Mouse (Mus musculus): ENCODE results near the gene Exoc6b. TPM values are rescaled to one million over a fixed set of nuclear protein-coding genes. Genes with fewer than 3 reads are reported as not detected.

The Exoc6b gene
- polyA plus RNA-seq, 1 experiment from 2014 or later = 22.1 TPM

GRCm38 (mm10) chr6:84867114-84867513, 202.2 kb downstream of the Exoc6b start:
- Histone ChIP-seq H3K9ac (no peak overlapping the region), H3K27ac (ENCODE audit: poor library complexity, severe bottlenecking) (no peak overlapping the region), H3K4me2 (no peak overlapping the region), H3K27me3 (replicated peaks) (no peaks in the 10 kb centered on the region), H3K4me3 (no peak overlapping the region), H3K9me3 (replicated peaks) (no peaks in the 10 kb centered on the region), H3K4me1 (replicated peaks) (peaks cover 19% of the 10 kb centered on the region), H3K36me3 (no peaks in the 10 kb centered on the region)
- no peak for ATAC-seq (ENCODE audit: insufficient number of reproducible peaks, low FRiP score)
- 39% methylated on average over 4 of the region's 4 CpGs for WGBS

- no peaks in the 10 kb centered on the region for H3K9me3 ChIP-seq (replicated peaks)
- H3K4me2 ChIP-seq = no peak overlapping the region
- H3K9ac ChIP-seq = no peak overlapping the region
- no peak overlapping the region for H3K27ac ChIP-seq (ENCODE audit: poor library complexity, severe bottlenecking)
- no peak overlapping the region for H3K4me3 ChIP-seq
- 83% methylated on average over 3 of the region's 3 CpGs for WGBS
- no peaks in the 10 kb centered on the region for H3K27me3 ChIP-seq (replicated peaks)
- ATAC-seq (ENCODE audit: insufficient number of reproducible peaks, low FRiP score) = no peak
- H3K4me1 ChIP-seq (replicated peaks) = peaks cover 9% of the 10 kb centered on the region
- no peaks in the 10 kb centered on the region for H3K36me3 ChIP-seq
These were observed 204.7 kb downstream of the Exoc6b start for GRCm38 (mm10) chr6:84864625-84865024.

- ATAC-seq (ENCODE audit: insufficient number of reproducible peaks, low FRiP score) = no peak
These were observed 205.4 kb downstream of the Exoc6b start for GRCm38 (mm10) chr6:84863816-84864375.

GRCm38 (mm10) chr6:84845665-84846064, 223.6 kb downstream of the Exoc6b start:
- no peaks in the 10 kb centered on the region for H3K27me3 ChIP-seq (replicated peaks)
- no peak overlapping the region for H3K27ac ChIP-seq (ENCODE audit: poor library complexity, severe bottlenecking)
- H3K4me3 ChIP-seq = no peak overlapping the region
- H3K4me1 ChIP-seq (replicated peaks) = peaks cover 9% of the 10 kb centered on the region
- no peaks in the 10 kb centered on the region for H3K9me3 ChIP-seq (replicated peaks)
- no peak overlapping the region for H3K9ac ChIP-seq
- WGBS = 36% methylated on average over 7 of the region's 7 CpGs
- no peak for ATAC-seq (ENCODE audit: insufficient number of reproducible peaks, low FRiP score)
- H3K36me3 ChIP-seq = peaks cover 4% of the 10 kb centered on the region; the same call in 1 of the 2 replicates
- H3K4me2 ChIP-seq = no peak overlapping the region

More at GRCm38 (mm10) chr6:84863816-84864375, 205.4 kb downstream of the Exoc6b start:
- Histone ChIP-seq H3K4me3 (no peak overlapping the region), H3K9ac (no peak overlapping the region), H3K36me3 (no peaks in the 10 kb centered on the region), H3K4me1 (replicated peaks) (peaks cover 9% of the 10 kb centered on the region), H3K27ac (ENCODE audit: poor library complexity, severe bottlenecking) (no peak overlapping the region), H3K4me2 (no peak overlapping the region), H3K27me3 (replicated peaks) (no peaks in the 10 kb centered on the region), H3K9me3 (replicated peaks) (no peaks in the 10 kb centered on the region)
- WGBS = 88% methylated on average over 1 of the region's 1 CpGs

- Histone ChIP-seq H3K36me3 (no peaks in the 10 kb centered on the region), H3K4me1 (replicated peaks) (peaks cover 9% of the 10 kb centered on the region), H3K27me3 (replicated peaks) (no peaks in the 10 kb centered on the region), H3K27ac (ENCODE audit: poor library complexity, severe bottlenecking) (peak overlapping the region; percentile 35; the same call in 1 of the 2 replicates), H3K9me3 (replicated peaks) (no peaks in the 10 kb centered on the region), H3K4me2 (no peak overlapping the region), H3K4me3 (no peak overlapping the region), H3K9ac (no peak overlapping the region)
- ATAC-seq (ENCODE audit: insufficient number of reproducible peaks, low FRiP score) = no peak
These were observed 228.2 kb downstream of the Exoc6b start for GRCm38 (mm10) chr6:84841138-84841537.

- H3K9ac ChIP-seq = no peak overlapping the region
- WGBS = 79% methylated on average over 7 of the region's 7 CpGs
- no peak overlapping the region for H3K27ac ChIP-seq (ENCODE audit: poor library complexity, severe bottlenecking)
- no peaks in the 10 kb centered on the region for H3K9me3 ChIP-seq (replicated peaks)
- H3K4me1 ChIP-seq (replicated peaks) = peaks cover 3% of the 10 kb centered on the region; the same call in 1 of the 2 replicates
- no peak for ATAC-seq (ENCODE audit: insufficient number of reproducible peaks, low FRiP score)
- no peak overlapping the region for H3K4me3 ChIP-seq
- no peak overlapping the region for H3K4me2 ChIP-seq
- no peaks in the 10 kb centered on the region for H3K27me3 ChIP-seq (replicated peaks)
- 0 out of 2 replicates have a peak, but pooled peaks cover under 1% of the 10 kb centered on the region for H3K36me3 ChIP-seq
These were observed 261.8 kb downstream of the Exoc6b start for GRCm38 (mm10) chr6:84807546-84807945.

GRCm38 (mm10) chr6:84806132-84806730, 263.1 kb downstream of the Exoc6b start:
- Histone ChIP-seq H3K27me3 (replicated peaks) (no peaks in the 10 kb centered on the region), H3K4me2 (no peak overlapping the region), H3K9me3 (replicated peaks) (no peaks in the 10 kb centered on the region), H3K4me1 (replicated peaks) (peaks cover 3% of the 10 kb centered on the region; the same call in 1 of the 2 replicates), H3K36me3 (no peaks in the 10 kb centered on the region), H3K9ac (no peak overlapping the region), H3K4me3 (no peak overlapping the region), H3K27ac (ENCODE audit: poor library complexity, severe bottlenecking) (no peak overlapping the region)
- WGBS = 67% methylated on average over 2 of the region's 2 CpGs
- ATAC-seq (ENCODE audit: insufficient number of reproducible peaks, low FRiP score) = no peak

GRCm38 (mm10) chr6:84798736-84799135, 270.6 kb downstream of the Exoc6b start:
- ATAC-seq (ENCODE audit: insufficient number of reproducible peaks, low FRiP score) = no peak

GRCm38 (mm10) chr6:84783994-84784393, 285.3 kb downstream of the Exoc6b start:
- Histone ChIP-seq H3K9ac (no peak overlapping the region), H3K4me2 (no peak overlapping the region), H3K27ac (ENCODE audit: poor library complexity, severe bottlenecking) (no peak overlapping the region), H3K4me3 (no peak overlapping the region), H3K27me3 (replicated peaks) (no peaks in the 10 kb centered on the region), H3K36me3 (no peaks in the 10 kb centered on the region), H3K4me1 (replicated peaks) (peaks cover 11% of the 10 kb centered on the region), H3K9me3 (replicated peaks) (no peaks in the 10 kb centered on the region)
- 83% methylated on average over 2 of the region's 2 CpGs for WGBS
- ATAC-seq (ENCODE audit: insufficient number of reproducible peaks, low FRiP score) = no peak

More at GRCm38 (mm10) chr6:84798736-84799135, 270.6 kb downstream of the Exoc6b start:
- no peaks in the 10 kb centered on the region for H3K27me3 ChIP-seq (replicated peaks)
- H3K36me3 ChIP-seq = no peaks in the 10 kb centered on the region
- H3K9me3 ChIP-seq (replicated peaks) = no peaks in the 10 kb centered on the region
- no peak overlapping the region for H3K4me3 ChIP-seq
- no peak overlapping the region for H3K9ac ChIP-seq
- WGBS = 87% methylated on average over 3 of the region's 3 CpGs
- no peak overlapping the region for H3K4me2 ChIP-seq
- no peak overlapping the region for H3K27ac ChIP-seq (ENCODE audit: poor library complexity, severe bottlenecking)
- 0 out of 2 replicates have a peak, but pooled peaks cover 4% of the 10 kb centered on the region for H3K4me1 ChIP-seq (replicated peaks)

- Histone ChIP-seq H3K9me3 (replicated peaks) (no peaks in the 10 kb centered on the region), H3K9ac (no peak overlapping the region), H3K36me3 (no peaks in the 10 kb centered on the region), H3K27ac (ENCODE audit: poor library complexity, severe bottlenecking) (no peak overlapping the region; the same call in 1 of the 2 replicates), H3K4me1 (replicated peaks) (peaks cover 22% of the 10 kb centered on the region), H3K4me2 (no peak overlapping the region), H3K4me3 (no peak overlapping the region), H3K27me3 (replicated peaks) (no peaks in the 10 kb centered on the region)
- whole genome bisulfite sequencing = 26% methylated on average over 5 of the region's 5 CpGs
- ATAC-seq (ENCODE audit: insufficient number of reproducible peaks, low FRiP score) = no peak
These were observed 289.3 kb downstream of the Exoc6b start for GRCm38 (mm10) chr6:84779987-84780386.

- Histone ChIP-seq H3K9me3 (replicated peaks) (no peaks in the 10 kb centered on the region), H3K4me3 (no peak overlapping the region), H3K36me3 (no peaks in the 10 kb centered on the region), H3K4me2 (no peak overlapping the region), H3K27ac (ENCODE audit: poor library complexity, severe bottlenecking) (no peak overlapping the region), H3K4me1 (replicated peaks) (peaks cover 22% of the 10 kb centered on the region), H3K27me3 (replicated peaks) (no peaks in the 10 kb centered on the region), H3K9ac (no peak overlapping the region)
- ATAC-seq (ENCODE audit: insufficient number of reproducible peaks, low FRiP score) = no peak
- 68% methylated on average over 5 of the region's 5 CpGs for WGBS
These were observed 290.3 kb downstream of the Exoc6b start for GRCm38 (mm10) chr6:84778970-84779369.

Data from heart, embryonic 12.5 days (tissue).